Mouse (Mus musculus): ENCODE data around the gene Cox19.

DNA sequence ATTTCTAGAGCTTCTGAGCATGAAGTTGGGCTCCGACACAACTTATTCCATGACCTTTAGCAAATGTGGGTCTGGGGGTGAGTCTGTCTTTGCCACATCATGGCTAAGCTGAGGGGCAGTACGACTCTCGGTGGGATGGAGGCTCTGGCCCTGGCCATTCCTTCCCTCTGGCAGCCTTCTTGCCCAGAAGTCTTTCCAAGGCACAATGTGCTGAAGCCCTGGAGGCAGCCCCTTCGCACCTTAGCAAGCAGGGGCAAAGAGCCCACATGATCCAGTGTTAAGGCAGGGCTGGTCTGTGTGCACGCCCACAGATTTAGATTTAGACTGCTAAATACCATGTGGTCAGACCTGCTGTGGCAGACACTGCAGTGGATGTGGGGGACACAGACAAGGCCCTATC is 47.6 kb upstream of the Cox19 start:
- TF ChIP-seq EP300 (IDR thresholded peaks at IDR 0.05) = no peak
- TF ChIP-seq CTCF (IDR thresholded peaks at IDR 0.05) = no peak
